22 mouse cellular contexts compared by ENCODE assay signal in genomic region chr1:53830286-53830685, GRCm38 (mm10). TPM values are rescaled to one million over a fixed set of nuclear protein-coding genes. Genes with fewer than 3 reads are reported as not detected.
DNase-seq lines count a peak whose midpoint lies in the region; ATAC-seq and TF ChIP-seq lines count a peak whose summit lies in the region.
"Had no signal": no experiment of that assay in that cellular context is flagged by ENCODE, and none has a peak within 500 bp of the region (broad histone marks: within the 10 kb centered on the region; RNA-seq: fewer than 3 reads in every experiment).

No protein-coding gene starts in this region.

- no peak for TF ChIP-seq POLR2A in cerebellum, adult 2 months (IDR thresholded peaks at IDR 0.05; ENCODE audit: borderline replicate concordance, insufficient read depth, low read length)

- no peak overlapping the region for H3K4me3 ChIP-seq in cerebellum, adult 2 months (replicated peaks; ENCODE audit: insufficient read depth, low read depth, low read length)
- H3K4me3 ChIP-seq: embryonic facial prominence, embryonic 10.5 days; embryonic facial prominence, embryonic 12.5 days; forebrain, embryonic 13.5 days; forebrain, embryonic 15.5 days had no signal

- peak; percentile 97 for ATAC-seq in granulocyte monocyte progenitor cell, adult 5-6 weeks (replicated peaks; ENCODE audit: poor library complexity, severe bottlenecking)
- peak; percentile 82 for ATAC-seq in megakaryocyte progenitor cell, adult 5-6 weeks (replicated peaks; ENCODE audit: poor library complexity)
- peak; percentile 71 for ATAC-seq in neutrophil, adult 5-6 weeks (ENCODE audit: extremely low read depth, insufficient number of reproducible peaks, low FRiP score, poor library complexity, severe bottlenecking)
- ATAC-seq: CD4-positive, CD25-positive, alpha-beta regulatory T cell, adult 4 months; forebrain, embryonic 13.5 days; forebrain, embryonic 15.5 days; forebrain, postnatal 0 days; Patski had no signal

- H3K27me3 ChIP-seq in cerebellum, adult 2 months (ENCODE audit: control insufficient read depth, insufficient read depth, low read length) = no peaks in the 10 kb centered on the region
- H3K27me3 ChIP-seq: CH12.LX; embryonic facial prominence, embryonic 12.5 days; forebrain, embryonic 15.5 days; Patski had no signal

- 91% methylated on average over 5 of the region's 5 CpGs for WGBS in cerebellum, adult 2 months

- H3K27ac ChIP-seq in cerebellum, adult 2 months (ENCODE audit: insufficient read depth, low read length) = no peak overlapping the region
- H3K27ac ChIP-seq: embryonic facial prominence, embryonic 10.5 days; embryonic facial prominence, embryonic 12.5 days; forebrain, embryonic 13.5 days; forebrain, embryonic 15.5 days had no signal

- TF ChIP-seq CTCF in cerebellum, adult 2 months (IDR thresholded peaks at IDR 0.05; ENCODE audit: borderline replicate concordance, insufficient read depth, low read depth, low read length) = no peak

- H3K4me1 ChIP-seq in cerebellum, adult 2 months (ENCODE audit: control insufficient read depth, insufficient read depth, low read length) = no peaks in the 10 kb centered on the region
- H3K4me1 ChIP-seq: embryonic facial prominence, embryonic 10.5 days; embryonic facial prominence, embryonic 12.5 days; forebrain, embryonic 13.5 days; forebrain, embryonic 15.5 days had no signal

- no peak for DNase-seq in cerebellum, adult 2 months
- no peak for DNase-seq in kidney, adult 8-10 months
- DNase-seq: adrenal gland, adult 2 months; adrenal gland, postnatal 10 days; adrenal gland, postnatal 25 days; B cell, adult 2 months; cerebellum, adult 11 months; cerebellum, adult 18-20 months; cerebellum, adult 9-10 months; cerebellum, postnatal 10 days; cerebellum, postnatal 25 days; forebrain, postnatal 0 days had no signal

RNA-seq across cellular contexts. Expression of gene Stk17b, which starts 45.3 kb away (rescaled TPM):
- total RNA-seq in granulocyte monocyte progenitor cell, adult 5-6 weeks (2014; fragmentation: Nextera tagmentation) = 10.8 and 16.2 TPM in 2 replicates
- 51.3 and 58.9 TPM in 2 replicates for total RNA-seq in granulocyte monocyte progenitor cell, adult 5-6 weeks (2017)
- 35.6 and 52.0 TPM in 2 replicates for total RNA-seq in megakaryocyte progenitor cell, adult 5-6 weeks (2015)
- total RNA-seq in megakaryocyte progenitor cell, adult 5-6 weeks (2017) = 33.8 and 47.5 TPM in 2 replicates
- 1,289 and 1,302 TPM in 2 replicates for total RNA-seq in neutrophil, adult 5-6 weeks (2017)
- polyA plus RNA-seq in cerebellum, adult 2 months (2012; rRNA removed) = 25.2 and 28.1 TPM in 2 replicates

Comparison
In these comparisons a context has a peak if more than half of its experiments do, and no peak if none do; other contexts are left out.
1. RNA of gene Stk17b, which starts 45.3 kb away (total RNA-seq): 1,289 to 1,302 TPM in neutrophil, adult 5-6 weeks; 10.8 to 58.9 TPM in granulocyte monocyte progenitor cell, adult 5-6 weeks and 33.8 to 52.0 TPM in megakaryocyte progenitor cell, adult 5-6 weeks; every median in the first group is over 10 times any median in the second.
2. Peak in every context shown above with its lines, with median percentiles within 50 percentile points of each other: ATAC-seq.